Mouse (Mus musculus) heart, embryonic 13.5 days (tissue): ENCODE results near the gene Scamp5. TPM values are rescaled to one million over a fixed set of nuclear protein-coding genes. Genes with fewer than 3 reads are reported as not detected.
A peak's percentile ranks its signal among the peaks of the same experiment; 100 is the strongest.
"Not testable (repeated sequence)": the region's sequence is repeated elsewhere in the genome, so short reads cannot be mapped to it uniquely, and the experiment has no call there.

ENCODE experiments used
- ATAC-seq: fragments of 200-750 bp; cut with Nextera tagmentation; 2 replicates; pipeline ENCODE4 v1.8.0; 2017; ENCODE audit warnings: moderate TSS enrichment; ENCODE audit not compliant: insufficient number of reproducible peaks, low FRiP score, low TSS enrichment; ENCODE audit errors: extremely low read depth
- H3K27ac ChIP-seq: fragments of 300-500 bp; sonication (generic); replicated peaks from 2 replicates; pipeline ENCODE4 v1.5.1; 2015; ENCODE audit warnings: moderate library complexity, mild to moderate bottlenecking, inconsistent platforms
- H3K27me3 ChIP-seq: fragments of 300-500 bp; sonication (generic); replicated peaks from 2 replicates; pipeline ENCODE4 v1.6.1; 2015; ENCODE audit warnings: mild to moderate bottlenecking, inconsistent platforms
- H3K36me3 ChIP-seq: fragments of 300-500 bp; sonication (generic); 2 replicates; pipeline ENCODE4 v1.6.1; 2015; ENCODE audit warnings: mild to moderate bottlenecking, inconsistent platforms
- H3K4me1 ChIP-seq: fragments of 300-500 bp; sonication (generic); 2 replicates; pipeline ENCODE4 v1.6.1; 2015; ENCODE audit warnings: inconsistent platforms
- H3K4me2 ChIP-seq: fragments of 300-500 bp; sonication (generic); 2 replicates; pipeline ENCODE4 v1.6.1; 2015; ENCODE audit warnings: inconsistent platforms, mild to moderate bottlenecking, moderate library complexity
- H3K4me3 ChIP-seq: fragments of 300-500 bp; sonication (generic); 2 replicates; pipeline ENCODE4 v1.5.1; 2015; ENCODE audit warnings: moderate library complexity, mild to moderate bottlenecking, inconsistent platforms
- H3K9ac ChIP-seq: fragments of 300-500 bp; sonication (generic); 2 replicates; pipeline ENCODE4 v1.6.1; 2015; ENCODE audit warnings: inconsistent platforms, mild to moderate bottlenecking, moderate library complexity
- H3K9me3 ChIP-seq: fragments of 300-500 bp; sonication (generic); 2 replicates; pipeline ENCODE4 v1.6.1; 2016; ENCODE audit warnings: inconsistent platforms
- WGBS: fragments of 180-500 bp; shearing (Covaris S2); methylation state at CpG from one replicate; pipeline ENCODE4 v1.1.7; 2015; ENCODE audit warnings: mixed read lengths; 5-methylcytosine and 5-hydroxymethylcytosine counted together
- polyA plus RNA-seq: library from polyadenylated mRNA; unstranded; fragments of >200 nt; fragmentation: Nextera tagmentation; extraction: Ambion mirVana; gene quantifications from 2 replicates; pipeline ENCODE4 v1.2.1, GENCODE M21; 2015

Gene Scamp5
- polyA plus RNA-seq, 1 experiment from 2014 or later = 9.8 TPM

- peaks cover 38% of the 10 kb centered on the region for H3K4me1 ChIP-seq
- no peaks in the 10 kb centered on the region for H3K9me3 ChIP-seq
- H3K9ac ChIP-seq = no peak overlapping the region
- H3K4me2 ChIP-seq = no peak overlapping the region
- 52% methylated on average over 9 of the region's 9 CpGs for WGBS
- no peaks in the 10 kb centered on the region for H3K27me3 ChIP-seq
- H3K27ac ChIP-seq = no peak overlapping the region
- no peak for ATAC-seq
- 0 out of 2 replicates have a peak, but pooled peaks cover 2% of the 10 kb centered on the region for H3K36me3 ChIP-seq
- no peak overlapping the region for H3K4me3 ChIP-seq
These were observed 36.7 kb downstream of the Scamp5 start for GRCm38 (mm10) chr9:57431202-57431601.

- no peak for ATAC-seq
- no peaks in the 10 kb centered on the region for H3K27me3 ChIP-seq
- peaks cover 47% of the 10 kb centered on the region for H3K4me1 ChIP-seq
- no peak overlapping the region for H3K4me2 ChIP-seq
- 0 out of 2 replicates have a peak, but pooled peaks cover 2% of the 10 kb centered on the region for H3K36me3 ChIP-seq
- no peak overlapping the region for H3K4me3 ChIP-seq
- H3K27ac ChIP-seq = 0 out of 2 replicates have a peak overlapping the region, but pooled peaks have one; percentile 12
- 52% methylated on average over 4 of the region's 4 CpGs for WGBS
- no peaks in the 10 kb centered on the region for H3K9me3 ChIP-seq
- no peak overlapping the region for H3K9ac ChIP-seq
These were observed 39.5 kb downstream of the Scamp5 start for GRCm38 (mm10) chr9:57428391-57428790.

GRCm38 (mm10) chr9:57427937-57428336, 39.9 kb downstream of the Scamp5 start:
- 64% methylated on average over 4 of the region's 4 CpGs for WGBS
- Histone ChIP-seq H3K27ac (no peak overlapping the region), H3K36me3 (0 out of 2 replicates have a peak, but pooled peaks cover 2% of the 10 kb centered on the region), H3K4me2 (no peak overlapping the region), H3K27me3 (no peaks in the 10 kb centered on the region), H3K4me3 (no peak overlapping the region), H3K9ac (no peak overlapping the region), H3K4me1 (peaks cover 42% of the 10 kb centered on the region), H3K9me3 (no peaks in the 10 kb centered on the region)
- no peak for ATAC-seq

- ATAC-seq, H3K27ac ChIP-seq, H3K9ac ChIP-seq, H3K27me3 ChIP-seq, H3K36me3 ChIP-seq, H3K4me2 ChIP-seq, H3K4me3 ChIP-seq, H3K9me3 ChIP-seq: not testable (repeated sequence)
- WGBS = 93% methylated on average over 4 of the region's 4 CpGs
- H3K4me1 ChIP-seq = peaks cover 40% of the 10 kb centered on the region
These were observed 40.7 kb downstream of the Scamp5 start for GRCm38 (mm10) chr9:57427123-57427522.

GRCm38 (mm10) chr9:57425116-57425515, 42.7 kb downstream of the Scamp5 start:
- no peaks in the 10 kb centered on the region for H3K27me3 ChIP-seq
- peak overlapping the region; percentile 62 for H3K27ac ChIP-seq
- peaks cover 60% of the 10 kb centered on the region for H3K4me1 ChIP-seq
- H3K4me3 ChIP-seq = no peak overlapping the region
- 53% methylated on average over 3 of the region's 3 CpGs for WGBS
- no peaks in the 10 kb centered on the region for H3K9me3 ChIP-seq
- H3K4me2 ChIP-seq = no peak overlapping the region
- H3K36me3 ChIP-seq = 0 out of 2 replicates have a peak, but pooled peaks cover 2% of the 10 kb centered on the region
- no peak overlapping the region for H3K9ac ChIP-seq
- ATAC-seq = no peak

- H3K4me1 ChIP-seq = peaks cover 66% of the 10 kb centered on the region
- WGBS = 29% methylated on average over 6 of the region's 6 CpGs
These were observed 43.8 kb downstream of the Scamp5 start for GRCm38 (mm10) chr9:57424066-57424465.

GRCm38 (mm10) chr9:57421688-57422111, 46.2 kb downstream of the Scamp5 start:
- Histone ChIP-seq H3K4me2 (0 out of 2 replicates have a peak overlapping the region, but pooled peaks have one; percentile 55), H3K4me1 (peaks cover 50% of the 10 kb centered on the region), H3K4me3 (no peak overlapping the region), H3K9me3 (no peaks in the 10 kb centered on the region), H3K36me3 (0 out of 2 replicates have a peak, but pooled peaks cover 5% of the 10 kb centered on the region), H3K27me3 (no peaks in the 10 kb centered on the region; the same call in 1 of the 2 replicates), H3K27ac (peak overlapping the region; percentile 92), H3K9ac (peak overlapping the region; percentile 57)
- no peak for ATAC-seq
- WGBS = 52% methylated on average over 5 of the region's 5 CpGs

More at GRCm38 (mm10) chr9:57424066-57424465, 43.8 kb downstream of the Scamp5 start:
- Histone ChIP-seq H3K4me2 (no peak overlapping the region), H3K36me3 (0 out of 2 replicates have a peak, but pooled peaks cover 2% of the 10 kb centered on the region), H3K4me3 (no peak overlapping the region), H3K9ac (no peak overlapping the region; the same call in 1 of the 2 replicates), H3K9me3 (no peaks in the 10 kb centered on the region), H3K27ac (peak overlapping the region; percentile 12; the same call in 1 of the 2 replicates), H3K27me3 (no peaks in the 10 kb centered on the region)
- no peak for ATAC-seq

- H3K27me3 ChIP-seq = no peaks in the 10 kb centered on the region; the same call in 1 of the 2 replicates
- H3K9ac ChIP-seq = peak overlapping the region; percentile 57
- peak overlapping the region; percentile 55 for H3K4me2 ChIP-seq
- H3K9me3 ChIP-seq = no peaks in the 10 kb centered on the region
- ATAC-seq = no peak
- WGBS = 33% methylated on average over 9 of the region's 9 CpGs
- H3K4me1 ChIP-seq = peaks cover 50% of the 10 kb centered on the region
- H3K36me3 ChIP-seq = 0 out of 2 replicates have a peak, but pooled peaks cover 4% of the 10 kb centered on the region
- peak overlapping the region; percentile 92 for H3K27ac ChIP-seq
- H3K4me3 ChIP-seq = no peak overlapping the region
These were observed 46.7 kb downstream of the Scamp5 start for GRCm38 (mm10) chr9:57421121-57421571.

GRCm38 (mm10) chr9:57420321-57421120, 47.3 kb downstream of the Scamp5 start:
- ATAC-seq = peak; percentile 72
- Histone ChIP-seq H3K4me2 (peak overlapping the region; percentile 55), H3K27ac (peak overlapping the region; percentile 92), H3K9me3 (no peaks in the 10 kb centered on the region), H3K27me3 (no peaks in the 10 kb centered on the region; the same call in 1 of the 2 replicates), H3K36me3 (0 out of 2 replicates have a peak, but pooled peaks cover 4% of the 10 kb centered on the region), H3K4me1 (peaks cover 52% of the 10 kb centered on the region), H3K9ac (peak overlapping the region; percentile 57), H3K4me3 (no peak overlapping the region)
- 7% methylated on average over 20 of the region's 20 CpGs for WGBS

GRCm38 (mm10) chr9:57419521-57420267, 48.2 kb downstream of the Scamp5 start:
- Histone ChIP-seq H3K27me3 (no peaks in the 10 kb centered on the region; the same call in 1 of the 2 replicates), H3K9me3 (no peaks in the 10 kb centered on the region), H3K4me2 (peak overlapping the region; percentile 55), H3K27ac (peak overlapping the region; percentile 92), H3K36me3 (peaks cover 7% of the 10 kb centered on the region; the same call in 1 of the 2 replicates), H3K4me3 (no peak overlapping the region), H3K4me1 (peaks cover 47% of the 10 kb centered on the region), H3K9ac (peak overlapping the region; percentile 57)
- ATAC-seq = no peak
- WGBS = 75% methylated on average over 16 of the region's 16 CpGs

- 73% methylated on average over 8 of the region's 8 CpGs for WGBS
- peaks cover 34% of the 10 kb centered on the region for H3K4me1 ChIP-seq
- no peaks in the 10 kb centered on the region for H3K9me3 ChIP-seq
- no peaks in the 10 kb centered on the region; the same call in 1 of the 2 replicates for H3K27me3 ChIP-seq
- peak overlapping the region; percentile 40; the same call in 1 of the 2 replicates for H3K9ac ChIP-seq
- H3K27ac ChIP-seq = no peak overlapping the region
- no peak for ATAC-seq
- no peak overlapping the region for H3K4me2 ChIP-seq
- no peak overlapping the region for H3K4me3 ChIP-seq
- H3K36me3 ChIP-seq = peaks cover 18% of the 10 kb centered on the region; the same call in 1 of the 2 replicates
These were observed 50.5 kb downstream of the Scamp5 start for GRCm38 (mm10) chr9:57417341-57417740.
